Mouse (Mus musculus): Measurements from ENCODE around the gene Rras. TPM values are rescaled to one million over a fixed set of nuclear protein-coding genes. Genes with fewer than 3 reads are reported as not detected.

The Rras gene
- polyA plus RNA-seq (2017; shearing (Covaris generic)): 1 to 10 TPM; 2.0 to 3.9 TPM

DNA sequence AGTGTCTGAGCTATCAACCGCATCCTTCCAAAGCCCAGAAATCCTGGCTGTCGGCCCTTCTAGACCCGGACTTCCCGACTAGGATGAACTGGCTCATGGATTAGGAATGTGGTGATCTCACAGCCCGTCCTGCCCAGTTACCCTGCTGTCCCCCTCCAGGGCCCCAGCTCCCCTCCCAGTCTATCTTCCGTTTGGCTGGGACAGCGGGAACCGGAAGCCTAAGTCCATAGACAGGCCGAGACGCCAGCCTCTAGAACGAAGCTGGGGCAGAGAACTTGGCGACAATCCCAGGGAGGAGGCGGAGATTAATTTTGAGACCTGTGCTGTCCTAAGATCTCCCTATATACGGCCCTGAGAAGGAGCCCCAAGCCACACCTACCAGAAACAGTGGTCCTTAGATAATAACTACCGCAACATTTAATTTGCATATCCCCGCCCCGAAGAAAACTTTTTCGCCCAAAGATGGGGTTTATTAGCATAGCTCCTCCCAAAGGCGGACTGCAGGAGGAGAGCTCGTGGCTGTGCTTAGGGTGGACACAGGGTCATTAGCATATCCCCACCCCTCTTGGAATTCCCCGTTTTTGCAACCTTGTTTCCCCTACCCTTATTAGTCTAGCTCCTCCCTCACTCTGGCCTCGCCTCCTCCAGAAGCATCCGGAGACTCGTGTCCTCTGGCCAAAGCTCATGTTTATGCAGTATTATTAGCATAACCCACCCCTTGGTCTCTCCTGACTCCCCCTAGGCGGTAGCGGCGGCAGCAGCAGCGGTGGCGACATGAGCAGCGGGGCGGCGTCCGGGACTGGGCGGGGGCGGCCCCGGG, at the start of gene Rras:
Gene Rras, plus strand, starts transcription at position 720 of the 820 bp plus-strand sequence.
- ATAC-seq: peak; percentile 86

DNA sequence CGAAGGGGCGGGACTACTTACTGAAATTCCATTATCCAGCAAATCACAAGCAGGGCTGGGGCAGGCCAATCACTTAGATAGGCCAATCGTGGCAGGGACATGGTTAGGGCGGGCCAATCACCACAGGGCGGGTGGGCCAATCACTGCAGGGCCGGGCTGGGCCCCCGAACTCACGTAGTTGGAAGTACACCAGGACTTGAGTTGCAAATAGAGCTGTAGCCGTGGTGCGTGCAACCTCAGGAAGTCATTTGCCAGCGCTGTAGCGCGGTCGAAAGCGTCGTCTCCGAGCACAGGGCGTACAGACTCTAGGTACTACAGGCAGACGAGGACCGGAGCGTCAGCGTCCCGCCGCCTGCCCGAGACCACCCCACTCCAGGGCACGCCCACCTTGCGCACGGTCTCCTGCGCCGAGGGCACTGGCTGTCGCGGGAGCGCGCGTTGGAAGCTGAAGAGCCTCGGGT, 47.5 kb upstream of the Rras start:
- ATAC-seq: peak; percentile 93

DNA sequence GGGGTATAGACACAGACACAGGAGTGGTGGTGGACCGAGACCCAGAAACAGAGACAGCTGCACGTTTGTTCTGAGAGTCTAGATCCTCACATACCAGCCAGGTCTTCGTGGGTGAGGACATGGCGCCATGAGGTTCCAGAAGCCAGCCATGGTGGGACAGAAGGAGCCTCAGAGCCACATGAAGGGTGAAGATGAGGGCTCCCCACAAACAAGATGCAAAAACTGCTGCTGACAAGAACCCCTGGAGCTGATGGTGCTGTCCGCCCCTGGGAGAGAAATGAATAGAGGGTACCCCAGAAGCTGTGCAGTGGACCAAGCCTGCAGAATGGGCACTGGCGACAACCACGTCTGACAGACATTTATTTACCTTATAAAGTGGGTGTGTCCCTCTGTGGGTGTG, 46.6 kb upstream of the Rras start:
- ATAC-seq: no peak

DNA sequence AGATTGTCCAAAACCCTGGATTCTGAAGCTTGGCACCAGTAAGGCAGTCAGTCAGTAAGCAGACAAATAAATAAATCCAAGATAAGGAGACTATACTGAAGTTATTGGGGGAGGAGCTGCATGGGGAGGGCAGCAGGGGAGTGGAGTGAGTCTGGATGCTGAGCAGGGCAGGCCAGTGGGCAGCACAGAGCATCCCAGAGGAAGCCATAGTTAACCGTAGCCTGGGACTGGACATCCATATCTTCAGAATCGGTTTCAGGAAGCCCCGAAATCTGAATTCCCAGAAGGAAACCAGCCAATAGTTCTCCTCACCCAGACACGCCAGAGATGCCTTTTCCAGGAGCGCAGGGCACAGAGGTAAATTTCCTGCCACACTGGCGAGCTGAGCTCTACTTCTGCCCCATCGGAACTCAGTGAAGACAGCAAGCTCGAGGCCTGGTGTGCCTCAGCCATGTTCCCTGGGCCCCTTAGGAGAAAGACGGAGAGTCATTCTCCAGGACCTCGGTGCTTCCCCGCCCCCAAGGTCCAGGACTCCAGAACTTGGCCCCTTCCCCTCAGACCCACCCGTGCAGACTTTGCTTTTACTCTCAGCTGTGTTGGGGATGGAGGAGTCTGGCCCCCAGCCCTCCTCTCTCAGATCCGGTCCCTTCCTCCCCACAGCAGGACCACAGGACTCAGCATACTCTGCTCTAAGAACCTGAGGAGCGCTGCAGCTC, 44.2 kb upstream of the Rras start:
- no peak for ATAC-seq

DNA sequence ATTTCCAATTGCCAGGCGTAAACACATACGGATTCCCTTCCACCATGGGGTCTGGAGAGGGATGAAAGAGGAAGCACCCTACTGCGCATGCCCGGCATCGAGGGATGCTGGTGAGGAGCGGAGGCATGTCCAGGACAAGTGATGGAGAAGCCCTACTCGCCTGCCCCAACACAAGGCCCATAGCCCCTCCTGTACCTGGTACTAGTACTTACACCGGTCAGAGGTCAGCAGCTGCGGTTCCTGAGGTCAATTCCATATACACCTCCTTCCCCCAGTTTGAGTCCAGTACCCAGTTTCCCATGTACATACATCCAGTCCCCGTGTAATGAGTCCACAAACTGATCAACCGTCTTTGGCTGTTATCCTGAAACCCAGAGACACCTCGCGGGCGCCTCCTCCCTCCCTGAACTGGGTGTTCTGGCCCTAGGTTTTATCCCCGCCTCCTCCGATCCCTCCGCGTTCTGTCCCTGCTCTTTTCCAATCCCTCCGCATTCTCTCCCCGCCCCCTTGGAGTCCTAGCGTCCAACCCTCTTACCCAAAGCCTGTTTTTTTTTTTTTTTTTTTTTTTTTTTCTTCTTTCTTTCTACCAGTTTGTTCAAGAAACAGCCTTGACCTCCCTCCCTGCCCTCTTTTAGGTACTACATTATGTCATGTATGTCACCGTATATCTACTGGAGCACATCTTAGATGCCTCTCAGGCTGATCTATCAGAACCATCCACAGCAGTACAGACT, 43.2 kb upstream of the Rras start, which contains the start of gene Cpt1c:
Gene Cpt1c, minus strand, starts transcription at position 469 of the 734 bp plus-strand sequence.
- ATAC-seq: no peak

DNA sequence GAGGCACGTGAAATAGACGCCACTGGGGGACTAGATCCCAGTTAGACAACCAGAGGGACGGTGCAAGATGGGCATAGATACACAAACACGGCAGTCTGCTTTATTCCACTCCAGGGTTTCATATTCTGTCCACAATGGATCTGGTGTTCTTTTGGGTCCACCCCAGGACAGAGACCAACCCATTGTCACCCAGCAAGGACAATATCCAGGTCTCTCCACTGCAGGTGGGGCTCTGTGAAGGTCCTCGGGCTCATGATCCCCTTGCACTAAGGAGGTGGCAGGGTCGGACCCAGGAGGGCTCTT, 42.7 kb upstream of the Rras start:
- ATAC-seq: no peak

DNA sequence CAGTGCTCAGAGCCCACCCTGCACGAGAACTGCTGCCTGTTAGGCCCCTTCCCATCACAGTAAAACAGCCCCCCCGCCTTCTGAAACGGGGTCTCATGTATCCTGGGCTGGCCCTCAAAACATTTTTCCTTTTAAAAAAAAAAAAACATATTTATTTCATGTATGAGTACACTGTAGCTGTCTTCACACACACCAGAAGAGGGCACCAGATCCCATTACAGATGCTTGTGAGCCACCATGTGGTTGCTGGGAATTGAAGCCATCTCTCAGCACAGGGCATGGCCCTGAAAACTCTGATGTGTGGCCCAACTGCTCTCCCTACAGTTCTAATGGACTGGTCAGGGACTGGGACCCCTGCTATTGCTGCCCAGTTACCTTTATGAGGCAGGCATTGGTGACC, 39.5 kb upstream of the Rras start:
- no peak for ATAC-seq

DNA sequence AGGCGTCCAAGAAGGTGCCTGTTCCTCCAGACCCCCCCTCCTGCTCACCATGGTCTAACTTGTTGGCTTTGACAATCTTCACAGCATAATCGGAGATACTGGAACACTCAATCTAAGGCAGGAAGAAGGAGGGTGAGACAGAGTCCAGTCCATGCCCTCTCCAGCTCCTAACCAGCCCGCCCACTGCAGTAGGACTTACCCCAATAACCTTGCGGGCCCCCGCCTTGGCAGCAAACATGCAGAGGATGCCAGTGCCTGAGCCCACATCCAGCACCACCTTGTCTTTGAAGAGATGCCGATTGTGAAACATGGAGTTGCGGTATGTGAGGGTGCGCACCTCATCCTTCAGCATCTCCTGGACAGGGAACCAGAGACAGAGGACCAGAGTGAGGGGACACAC, 36.2 kb upstream of the Rras start:
- ATAC-seq: no peak

DNA sequence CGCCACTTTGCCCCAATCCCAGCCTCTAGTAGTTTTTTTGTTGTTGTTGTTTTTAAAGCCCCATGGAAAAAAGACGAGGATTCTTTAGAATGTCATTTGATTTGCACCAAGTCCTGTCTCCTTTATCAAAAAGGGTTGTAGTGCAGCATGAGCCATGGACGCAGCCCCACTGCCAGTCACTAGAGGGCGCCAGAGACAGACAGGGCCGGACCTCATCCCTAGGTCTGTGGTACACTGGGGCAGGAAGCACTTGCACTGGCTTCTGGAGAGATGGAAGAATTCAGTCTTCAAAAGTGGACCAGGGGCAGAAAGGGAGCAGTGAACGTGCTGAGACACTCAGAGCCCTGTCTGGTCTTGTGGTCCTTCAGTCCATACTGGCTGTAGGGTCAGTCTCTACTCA, 34.7 kb upstream of the Rras start:
- no peak for ATAC-seq

DNA sequence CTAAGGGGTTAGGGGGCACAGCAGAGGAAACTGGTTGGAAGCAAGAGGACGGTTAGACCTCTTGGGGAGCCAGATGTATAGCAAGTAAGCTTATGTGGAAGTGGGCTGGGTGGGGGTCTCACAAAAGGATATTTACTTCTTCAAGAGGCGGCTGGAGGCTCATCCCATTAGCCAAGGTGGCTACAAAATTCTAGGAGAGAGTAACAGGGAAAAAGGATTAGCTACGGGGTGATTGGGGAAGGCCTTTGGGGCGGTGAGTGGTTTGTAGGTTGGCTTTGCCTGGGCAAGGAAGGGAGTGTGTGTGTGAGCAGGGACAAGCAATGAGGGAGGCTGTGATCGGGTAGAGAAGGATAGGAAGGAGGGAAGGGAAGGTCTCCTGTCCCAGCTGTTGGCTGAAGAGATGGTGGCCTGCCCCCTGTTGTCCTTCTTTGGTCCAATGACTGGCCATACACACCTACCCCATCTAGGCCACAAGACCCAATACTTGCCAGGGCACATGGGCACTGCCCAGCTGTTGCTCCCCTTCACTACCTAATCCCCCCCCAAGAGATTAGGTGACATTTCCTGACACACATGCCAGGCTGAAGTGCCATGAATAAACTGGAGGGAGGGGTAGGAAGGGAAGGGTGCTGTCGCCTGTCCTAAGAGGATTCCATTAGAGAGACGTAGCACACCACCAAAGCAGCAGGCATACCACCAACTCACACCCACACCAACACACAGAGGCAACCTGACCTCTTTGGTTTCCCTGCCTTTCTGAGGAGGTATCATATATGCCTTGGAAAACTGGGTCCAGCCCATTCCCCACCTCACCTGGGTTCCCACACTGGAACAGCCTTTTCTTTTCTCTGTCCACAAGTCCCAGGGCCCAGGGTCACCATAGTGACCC, 33.6 kb upstream of the Rras start:
- no peak for ATAC-seq

DNA sequence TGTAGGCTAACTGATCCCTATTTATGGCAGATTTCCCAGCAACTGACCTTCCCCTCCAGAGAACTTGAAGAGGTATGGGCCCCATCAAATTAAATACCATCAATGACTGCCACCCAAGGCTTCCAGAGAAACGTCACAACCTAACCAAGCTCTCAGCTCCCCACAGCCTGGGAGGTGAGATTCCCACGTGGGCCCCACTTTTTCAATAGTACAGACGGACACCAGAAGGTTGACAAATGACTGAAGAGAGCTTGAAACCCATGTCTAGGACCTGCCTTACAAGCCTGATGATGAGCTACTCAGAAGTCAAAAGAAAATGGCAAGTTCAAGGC, 33.0 kb upstream of the Rras start:
- ATAC-seq: no peak

DNA sequence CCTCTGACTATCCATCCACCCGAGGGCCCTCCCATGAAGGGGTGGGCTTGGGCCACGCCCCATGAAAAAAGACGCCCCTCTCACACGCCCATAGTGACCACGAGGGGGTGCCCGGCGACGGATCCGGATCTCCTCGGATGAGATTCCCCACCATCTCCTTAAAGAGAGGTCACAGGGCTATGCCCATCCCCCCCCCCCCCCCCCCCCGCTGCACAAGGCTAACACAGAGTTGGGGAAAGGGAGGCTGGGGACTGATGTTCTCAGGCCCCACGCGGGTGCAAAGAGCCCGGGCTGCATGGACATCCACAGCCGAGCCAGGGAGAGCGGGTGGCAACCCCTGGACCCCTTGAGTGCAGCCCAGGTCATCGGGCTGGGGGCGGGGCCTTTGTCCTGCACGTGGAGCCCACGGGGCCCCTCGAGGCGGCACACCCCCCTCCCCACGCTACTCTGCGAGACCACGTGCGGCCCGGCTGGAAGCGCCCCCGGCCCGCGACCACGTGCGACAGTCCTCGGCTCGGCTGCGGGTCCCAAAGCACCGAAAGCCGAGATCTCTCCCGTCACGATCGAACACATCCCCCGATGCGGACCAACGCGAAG, 32.1 kb upstream of the Rras start:
- no peak for ATAC-seq

DNA sequence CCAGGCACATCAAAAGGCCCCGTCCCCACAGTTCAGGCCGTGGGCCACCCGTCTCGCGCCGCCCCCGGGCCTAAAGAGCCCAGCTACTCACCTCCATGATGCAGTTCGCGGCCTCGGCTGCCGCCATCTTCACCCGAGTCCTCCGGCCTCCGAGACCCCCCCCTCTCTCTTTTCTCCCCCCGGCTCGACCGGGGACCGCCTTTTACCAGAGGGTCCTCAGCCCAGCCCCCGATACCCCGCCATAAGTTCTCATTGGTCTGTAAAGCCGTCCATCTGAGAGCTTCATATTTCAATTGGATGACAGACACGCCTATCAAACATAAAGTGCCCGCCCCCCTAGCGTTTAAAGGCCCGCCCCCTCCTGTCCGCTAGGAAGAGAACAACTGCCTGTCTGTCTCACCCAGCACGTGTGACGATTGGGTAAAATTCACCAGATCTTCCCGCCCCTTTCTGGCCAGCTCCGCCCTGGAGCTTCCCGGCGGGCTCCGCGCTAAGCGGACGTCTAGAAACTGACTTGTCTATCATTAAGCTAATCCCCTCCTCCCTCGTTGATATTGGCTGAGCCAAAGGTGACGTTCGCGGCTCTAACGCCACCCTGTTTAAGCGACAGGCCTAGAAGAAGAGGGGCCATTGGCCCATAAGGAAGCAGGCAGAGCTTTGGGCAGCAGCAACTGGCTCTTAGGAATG, 31.4 kb upstream of the Rras start, which contains the start of gene Prmt1:
Gene Prmt1, minus strand, starts transcription at position 377 of the 687 bp plus-strand sequence.
- ATAC-seq: peak; percentile 88

DNA sequence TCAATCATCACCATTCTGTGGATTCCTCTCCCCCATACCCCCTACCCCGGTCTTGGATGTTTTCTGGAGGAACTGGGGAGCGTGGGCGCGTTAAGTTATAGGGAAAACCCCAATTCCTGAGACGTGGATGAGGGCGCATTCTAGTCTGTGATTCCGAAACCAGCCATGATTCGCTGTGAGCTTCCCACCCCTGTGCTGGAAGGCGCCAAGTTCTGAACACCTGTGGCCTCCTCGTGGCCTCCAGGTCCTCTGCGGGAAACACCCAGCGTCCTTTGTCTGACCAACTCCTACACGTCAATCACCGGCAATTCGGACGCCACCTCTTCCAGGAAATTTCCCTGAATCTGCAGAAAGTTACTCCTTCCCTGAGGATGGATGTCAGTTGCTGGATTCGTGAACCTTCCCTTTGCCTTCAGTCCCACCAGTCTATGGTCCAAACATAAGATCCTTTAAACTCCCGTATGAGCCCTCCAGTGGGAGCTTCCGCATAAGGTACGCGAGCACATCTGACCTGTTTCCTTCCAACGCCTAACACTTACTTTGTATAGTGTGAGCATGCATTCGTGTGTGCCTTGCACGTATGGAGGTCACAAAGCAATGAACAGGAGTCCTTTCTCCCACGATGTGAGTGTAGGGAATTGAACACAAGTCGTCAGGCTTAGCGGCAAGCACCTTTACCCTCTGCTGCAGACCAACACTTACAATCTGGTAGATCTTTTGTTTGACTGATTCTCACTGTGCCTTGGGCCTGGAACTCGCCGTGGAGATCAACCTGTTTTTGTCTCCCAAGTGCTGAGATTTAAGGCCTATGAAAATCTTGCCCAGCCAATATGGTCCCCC, 30.7 kb upstream of the Rras start:
- ATAC-seq: peak; percentile 11

DNA sequence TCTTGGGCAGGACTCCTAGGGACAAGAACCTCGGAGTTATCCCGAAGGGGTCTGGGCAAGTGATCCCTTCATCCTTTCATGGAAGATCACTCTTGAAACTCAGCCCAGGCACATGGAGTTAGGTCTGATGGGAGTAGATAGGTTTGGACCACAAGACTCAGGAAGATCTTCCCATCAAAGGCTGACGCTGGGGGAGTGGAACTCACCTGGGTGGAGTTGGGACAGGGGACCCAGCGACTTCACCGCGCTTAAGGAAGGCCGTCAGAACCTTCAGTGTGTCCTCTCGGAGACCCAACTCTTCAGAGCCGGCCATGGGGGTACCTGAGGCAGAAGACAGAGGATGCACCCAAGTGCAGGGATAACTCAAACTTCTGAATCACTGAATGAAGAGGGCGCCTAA, 21.1 kb upstream of the Rras start:
- no peak for ATAC-seq

DNA sequence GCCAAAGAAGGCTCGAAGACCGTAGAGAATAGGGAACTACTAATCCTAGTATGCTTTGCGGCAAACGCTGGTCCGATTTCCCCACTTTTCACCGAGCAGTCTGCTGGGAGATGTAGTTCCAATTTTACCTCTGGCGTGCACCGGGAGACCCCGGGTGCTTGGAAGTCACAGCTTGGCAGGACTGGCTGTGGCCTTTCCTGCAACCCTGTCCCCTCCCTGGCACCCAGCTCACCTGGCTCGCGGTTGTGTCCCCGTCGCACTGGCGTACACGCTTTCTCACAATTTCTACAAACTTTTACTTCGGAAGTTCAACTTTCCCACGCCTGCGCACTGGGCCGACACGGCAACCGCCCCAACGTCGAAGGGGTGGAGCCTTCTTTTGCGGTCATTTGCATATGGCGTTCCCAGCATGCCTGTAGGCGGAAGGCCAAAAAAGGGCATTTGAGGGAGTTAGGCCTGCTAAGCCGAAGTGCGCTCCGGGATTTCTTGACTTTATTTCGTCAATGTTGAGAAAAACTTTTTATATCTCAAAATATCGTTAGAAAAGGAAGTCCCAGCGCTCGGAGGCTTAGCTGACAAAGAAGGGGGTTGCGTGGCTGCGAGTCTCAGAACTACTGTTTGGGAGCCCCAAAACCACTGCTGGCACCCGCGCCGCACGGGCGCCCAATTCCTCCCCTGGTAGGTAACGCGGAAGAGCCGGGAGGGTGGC, 20.4 kb upstream of the Rras start, which contains the start of gene Irf3:
Gene Irf3, plus strand, starts transcription at position 418 of the 709 bp plus-strand sequence.
- ATAC-seq: peak; percentile 95

DNA sequence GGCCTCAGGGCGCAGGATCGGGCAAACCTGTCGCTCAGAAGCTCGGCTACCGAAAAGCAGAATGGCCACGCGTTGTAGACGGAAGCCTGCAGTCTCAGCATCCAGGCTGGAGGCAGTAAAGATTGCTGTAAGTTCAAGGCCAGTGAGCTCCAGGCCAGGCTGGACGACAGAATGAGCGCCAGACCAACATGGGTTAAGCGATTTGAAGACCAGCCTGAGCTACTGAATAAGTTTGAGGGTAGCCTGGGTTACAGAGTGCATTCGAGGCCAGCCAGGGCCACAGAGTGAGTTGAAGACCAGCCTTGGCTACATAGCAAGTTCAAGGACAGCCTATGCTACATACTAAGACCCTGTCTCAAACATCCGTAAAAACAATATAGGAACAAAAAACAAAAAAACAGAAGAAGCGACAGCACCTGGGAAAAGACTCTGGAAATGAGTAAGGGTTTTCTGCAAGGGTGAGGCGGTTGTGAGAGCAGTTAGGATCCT, 19.8 kb upstream of the Rras start:
- no peak for ATAC-seq

DNA sequence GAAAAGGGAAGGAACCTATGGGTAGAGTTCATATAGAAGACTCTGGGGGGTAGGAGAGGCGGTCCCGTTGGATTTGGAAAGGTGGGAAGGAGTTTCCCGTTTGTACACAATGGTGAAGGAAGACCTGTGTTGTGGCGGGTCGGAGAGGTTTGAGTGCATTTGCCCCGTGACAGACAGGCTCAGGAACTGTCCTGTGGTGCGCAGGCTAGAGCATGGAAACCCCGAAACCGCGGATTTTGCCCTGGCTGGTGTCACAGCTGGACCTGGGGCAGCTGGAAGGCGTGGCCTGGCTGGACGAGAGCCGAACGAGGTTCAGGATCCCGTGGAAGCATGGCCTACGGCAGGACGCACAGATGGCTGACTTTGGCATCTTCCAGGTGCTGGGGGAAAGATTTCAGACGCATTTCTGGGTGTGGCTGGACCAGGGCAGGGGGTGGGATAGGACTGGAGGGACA, 19.2 kb upstream of the Rras start, which contains the start of gene Bcl2l12:
Gene Bcl2l12, minus strand, starts transcription at position 212 of the 455 bp plus-strand sequence.
- no peak for ATAC-seq

DNA sequence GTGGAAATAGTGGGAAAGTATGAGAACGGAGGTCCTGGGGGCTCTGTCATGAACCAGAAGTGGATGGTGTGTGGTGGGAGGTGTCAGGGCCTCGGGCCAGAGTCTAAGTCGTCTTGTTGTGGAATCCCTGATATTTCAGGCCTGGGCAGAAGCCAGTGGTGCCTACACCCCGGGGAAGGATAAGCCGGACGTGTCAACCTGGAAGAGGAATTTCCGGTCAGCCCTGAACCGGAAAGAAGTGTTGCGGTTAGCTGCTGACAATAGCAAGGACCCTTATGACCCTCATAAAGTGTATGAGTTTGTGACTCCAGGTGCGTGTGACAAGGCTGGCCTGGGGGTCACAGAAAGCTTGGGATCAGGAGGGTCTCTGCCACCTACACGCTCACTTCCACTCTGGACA, 18.0 kb upstream of the Rras start:
- no peak for ATAC-seq

Data from CD4-positive, CD25-positive, alpha-beta regulatory T cell, adult 4 months (primary cell).